Mouse (Mus musculus) CD4-positive helper T cell, adult 2 months (primary cell): ENCODE measurements around the gene Tmem63c.

ENCODE experiments used
- DNase-seq: peaks from one replicate; pipeline ENCODE4 v3.0.0-alpha.2; 2012; ENCODE audit warnings: low read depth, missing footprints, low spot score

The Tmem63c gene

DNA sequence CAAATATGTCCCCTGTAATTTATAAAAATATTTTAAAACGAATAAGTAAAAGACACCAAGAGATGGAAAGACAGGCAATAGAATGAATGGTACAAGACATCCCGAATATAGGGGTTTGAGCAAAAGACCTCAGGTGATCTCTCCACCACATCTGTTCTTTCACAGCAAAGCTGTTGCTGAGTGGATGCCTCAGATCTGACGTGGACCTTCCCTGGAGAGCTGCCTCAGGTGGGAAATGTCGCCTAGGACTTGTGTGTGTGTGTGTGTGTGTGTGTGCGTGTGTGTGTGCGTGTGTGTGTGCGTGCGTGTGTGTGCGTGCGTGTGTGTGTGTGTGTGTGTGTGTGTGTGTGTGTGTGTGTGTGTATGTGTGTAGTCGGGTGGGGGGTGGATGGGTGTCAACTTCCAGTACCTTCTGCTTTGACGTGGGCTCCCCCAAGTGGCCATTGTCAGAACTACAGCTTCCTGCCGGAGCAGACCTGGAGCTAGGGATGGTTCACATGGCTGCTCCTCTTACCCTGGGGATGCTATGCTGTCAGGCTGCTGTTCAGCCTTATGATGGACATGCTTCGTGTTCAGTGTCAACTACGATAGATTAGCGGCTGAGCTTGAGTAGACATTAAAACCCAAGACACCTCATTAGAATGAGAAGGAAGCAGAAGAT, 31.7 kb downstream of the Tmem63c start:
- peak; percentile 49 for DNase-seq

DNA sequence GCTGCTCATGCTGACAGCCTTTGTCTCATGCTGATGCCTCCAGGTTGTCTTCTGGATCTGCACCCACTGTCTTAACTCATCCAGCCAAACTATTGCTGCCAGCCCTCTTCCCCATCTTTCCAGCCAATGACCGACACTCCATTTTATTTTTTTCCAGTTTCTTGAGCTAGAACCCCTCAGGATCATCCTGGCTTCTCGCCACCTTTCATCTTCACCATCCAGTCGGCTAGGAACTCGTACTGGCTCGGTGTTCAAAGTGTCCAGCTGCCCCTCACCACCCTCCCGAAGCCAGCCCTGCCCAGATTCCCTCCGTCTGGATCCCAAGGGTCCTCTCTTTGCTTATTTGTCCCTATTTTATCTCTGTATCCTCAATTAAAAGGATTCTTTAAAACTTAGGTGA, 33.7 kb downstream of the Tmem63c start:
- DNase-seq: no peak

DNA sequence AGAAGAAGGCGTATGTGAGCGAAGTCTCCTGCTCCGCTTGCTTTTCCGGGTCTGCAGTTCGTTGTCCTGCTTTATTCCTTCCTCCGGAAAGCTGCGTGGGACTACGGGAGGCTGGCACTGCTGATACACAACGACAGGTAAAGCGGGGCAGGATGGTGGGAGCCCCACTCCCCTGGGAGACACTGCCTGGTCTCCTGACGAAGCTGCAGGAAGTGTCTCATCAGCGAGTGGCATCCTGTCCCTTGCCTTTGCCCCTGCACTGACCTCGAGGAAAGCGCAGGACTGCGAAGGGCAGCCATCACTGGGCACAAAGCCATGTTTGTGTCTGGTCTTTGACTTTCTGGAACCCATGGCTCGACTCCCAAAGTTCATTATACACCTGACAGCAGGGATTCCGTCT, 35.9 kb downstream of the Tmem63c start:
- DNase-seq: no peak

DNA sequence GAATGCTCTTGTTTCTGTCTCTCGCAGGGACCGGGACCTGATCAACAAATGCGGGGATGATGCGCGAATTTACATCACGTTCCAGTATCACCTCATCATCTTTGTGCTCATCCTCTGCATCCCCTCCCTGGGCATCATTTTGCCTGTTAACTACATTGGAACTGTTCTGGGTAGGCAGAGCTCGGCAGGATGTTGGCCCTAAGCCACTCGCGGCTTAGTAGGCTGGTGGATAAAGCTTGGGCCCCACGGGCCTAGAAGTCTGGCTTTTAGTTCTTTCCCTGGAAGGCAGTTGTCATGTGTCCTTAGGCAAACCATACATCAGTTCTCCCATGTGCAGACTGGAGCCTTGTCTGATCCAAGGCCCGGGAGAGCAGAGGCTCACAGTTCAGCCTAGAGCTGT, 44.3 kb downstream of the Tmem63c start:
- DNase-seq: no peak

DNA sequence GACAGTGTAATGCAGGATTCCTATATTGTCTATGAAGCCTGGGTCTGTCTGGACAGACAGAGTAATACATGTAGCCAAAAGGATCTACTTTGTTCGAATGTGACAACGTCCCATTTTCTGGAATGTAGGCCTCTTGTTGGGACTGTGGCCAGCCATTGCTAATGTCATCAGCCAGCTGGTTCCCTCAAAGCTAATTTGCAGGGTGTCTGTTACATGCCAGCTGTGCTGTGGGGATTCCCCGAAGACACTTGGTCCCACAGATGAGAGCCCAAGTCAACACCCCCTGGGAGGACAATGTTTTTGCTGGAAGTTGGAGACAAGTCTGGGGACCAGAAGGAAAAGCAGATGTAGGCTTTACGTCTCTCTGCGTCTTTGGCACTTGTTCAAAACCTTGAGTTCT, 45.3 kb downstream of the Tmem63c start:
- no peak for DNase-seq

DNA sequence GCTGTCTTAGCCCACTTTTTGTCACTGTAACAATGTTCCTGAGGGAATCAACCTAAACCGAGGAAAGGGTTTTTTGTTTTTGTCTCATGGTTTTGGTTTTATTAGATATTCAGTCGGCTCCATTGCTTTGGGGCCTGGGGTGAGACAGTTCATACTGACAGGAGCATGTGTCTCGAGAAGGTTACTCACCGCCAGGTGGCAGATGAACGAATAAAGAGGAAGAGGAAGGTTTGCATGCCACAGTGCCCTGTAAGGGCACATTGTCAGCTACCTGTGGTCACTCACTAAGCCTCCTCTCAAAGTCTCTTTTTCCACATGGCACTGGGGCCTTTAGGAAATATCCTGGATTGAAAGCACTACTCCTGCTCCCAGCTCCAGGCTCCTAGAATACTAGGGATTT, 49.4 kb downstream of the Tmem63c start:
- DNase-seq: no peak

DNA sequence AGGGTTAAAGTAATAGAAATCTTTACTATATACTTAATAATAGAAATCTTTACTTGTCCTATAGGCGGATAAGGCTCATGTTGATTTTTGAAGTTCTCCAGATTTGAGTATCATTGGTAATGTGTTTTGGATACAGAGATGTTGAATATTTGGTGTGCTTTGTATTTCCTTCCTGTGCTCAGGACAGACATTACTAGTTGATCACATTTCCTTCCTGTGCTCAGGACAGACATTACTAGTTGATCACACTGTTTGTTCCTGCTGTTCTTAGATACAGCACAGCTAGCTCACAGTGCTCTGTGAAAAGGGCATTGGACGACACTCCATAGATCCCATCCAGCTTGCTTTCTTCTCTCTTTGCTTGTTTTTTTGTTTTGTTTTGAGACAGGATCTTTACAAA, 55.5 kb downstream of the Tmem63c start:
- DNase-seq: no peak

DNA sequence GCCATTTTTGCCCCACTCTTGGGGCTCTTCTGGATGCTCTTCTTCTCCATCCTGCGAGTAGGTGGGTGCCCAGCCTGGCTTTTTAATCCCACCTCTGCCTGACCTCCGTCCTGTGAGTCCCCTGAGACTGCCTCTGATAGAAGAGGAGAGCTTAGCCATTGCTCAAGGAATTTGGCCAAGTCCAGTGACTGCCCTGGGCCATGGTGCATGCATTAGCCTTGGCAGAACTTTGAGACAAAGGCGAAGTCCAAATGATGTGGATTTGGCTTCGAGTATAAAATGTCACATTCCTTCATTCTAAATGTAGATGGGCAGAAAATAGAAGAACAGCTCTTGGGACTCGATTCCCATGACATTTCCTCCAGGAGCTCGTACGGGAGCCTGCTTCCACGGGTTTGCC, 61.7 kb downstream of the Tmem63c start:
- no peak for DNase-seq

DNA sequence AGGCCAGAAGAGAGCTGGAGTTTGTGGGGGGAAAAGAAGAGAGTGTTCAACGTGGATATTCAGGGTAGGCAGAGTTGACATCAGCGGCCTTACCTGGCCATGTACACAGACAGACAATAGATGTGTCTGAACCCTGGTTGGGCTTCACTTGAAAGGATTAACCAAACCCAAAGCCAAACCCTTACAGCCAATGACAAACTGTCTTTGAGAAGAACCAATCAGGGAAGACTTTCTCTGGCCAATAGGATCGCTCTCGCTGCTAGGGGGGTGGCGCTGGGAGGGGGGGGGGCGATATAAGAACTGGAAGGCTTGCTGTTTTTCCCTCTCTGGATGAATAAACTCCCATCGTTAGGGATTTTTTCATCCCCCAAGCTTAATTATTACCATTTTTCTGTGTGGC, 66.1 kb downstream of the Tmem63c start:
- DNase-seq: no peak

DNA sequence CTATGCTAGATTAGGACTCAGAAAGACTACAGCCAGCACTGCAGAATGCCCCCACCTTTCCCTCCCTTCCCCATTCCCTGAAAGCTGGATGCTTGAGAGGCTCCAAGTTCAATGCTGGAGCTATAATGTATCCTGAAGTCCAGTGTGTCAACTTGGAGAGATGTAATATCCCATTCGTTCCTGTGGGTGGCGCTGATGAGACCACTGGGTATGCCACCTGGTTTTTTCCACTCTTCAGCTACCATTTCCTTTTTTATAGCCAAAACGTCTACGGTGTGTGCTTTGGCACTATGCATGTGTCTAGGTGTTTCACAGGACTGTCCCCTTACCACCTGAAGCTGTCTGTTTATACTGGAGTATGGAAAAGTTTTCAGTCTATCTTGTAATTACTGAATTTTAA, 67.2 kb downstream of the Tmem63c start:
- DNase-seq: peak; percentile 16

DNA sequence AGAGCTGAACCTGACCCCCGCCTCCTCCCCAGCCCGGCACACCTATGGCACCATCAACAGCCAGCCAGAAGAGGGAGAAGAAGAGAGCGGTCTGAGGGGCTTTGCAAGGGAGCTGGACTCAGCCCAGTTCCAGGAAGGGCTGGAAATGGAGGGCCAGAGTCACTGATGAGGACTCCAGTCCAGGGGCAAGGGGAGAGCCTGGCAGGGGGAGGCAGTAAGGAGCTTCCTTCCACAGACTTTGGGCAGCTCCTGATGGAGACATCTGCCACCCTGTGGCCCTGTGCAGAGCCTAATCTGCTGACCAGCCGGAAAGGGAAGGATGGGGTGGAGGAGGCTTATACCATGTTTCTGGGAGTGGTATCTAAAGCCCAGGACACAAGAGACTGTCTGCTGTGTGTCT, 68.1 kb downstream of the Tmem63c start:
- no peak for DNase-seq

DNA sequence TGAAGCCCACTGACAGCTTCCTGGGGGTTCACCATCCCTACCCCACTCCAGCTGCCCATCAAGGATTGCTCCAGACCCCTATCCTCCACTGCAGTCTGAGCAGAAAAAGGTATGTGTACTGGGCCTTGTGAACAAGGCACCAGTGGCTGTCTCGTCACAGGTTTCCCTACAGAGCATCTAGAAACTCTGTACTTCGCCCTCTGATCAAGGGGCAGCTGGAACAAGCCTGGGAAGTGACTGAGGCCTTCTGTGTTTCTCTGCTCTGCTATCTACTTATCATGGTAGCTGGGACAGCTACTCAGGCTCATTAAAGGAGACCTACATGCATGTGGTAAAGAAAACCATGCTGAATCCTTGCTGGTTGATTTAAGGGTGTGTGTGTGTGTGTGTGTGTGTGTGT, 68.6 kb downstream of the Tmem63c start:
- no peak for DNase-seq

DNA sequence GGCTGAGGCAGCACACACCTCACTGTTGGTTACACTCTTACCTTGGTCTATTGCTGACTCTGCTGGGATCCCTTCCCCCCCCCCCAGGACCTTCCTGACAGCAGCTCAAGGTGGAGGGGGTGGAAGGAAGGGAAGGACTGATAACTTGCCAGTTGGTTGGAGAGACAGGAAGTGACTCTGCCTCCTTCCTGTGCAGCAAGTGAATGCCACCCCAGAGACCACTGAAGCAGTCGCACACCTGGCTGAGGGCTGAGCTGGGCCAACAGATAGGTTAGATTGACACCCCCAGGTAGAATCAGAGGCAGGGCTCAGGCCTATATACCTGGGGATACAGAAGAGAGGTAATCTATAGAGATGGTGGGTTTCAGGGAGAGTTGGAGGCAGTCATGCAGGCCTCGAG, 70.8 kb downstream of the Tmem63c start:
- no peak for DNase-seq

DNA sequence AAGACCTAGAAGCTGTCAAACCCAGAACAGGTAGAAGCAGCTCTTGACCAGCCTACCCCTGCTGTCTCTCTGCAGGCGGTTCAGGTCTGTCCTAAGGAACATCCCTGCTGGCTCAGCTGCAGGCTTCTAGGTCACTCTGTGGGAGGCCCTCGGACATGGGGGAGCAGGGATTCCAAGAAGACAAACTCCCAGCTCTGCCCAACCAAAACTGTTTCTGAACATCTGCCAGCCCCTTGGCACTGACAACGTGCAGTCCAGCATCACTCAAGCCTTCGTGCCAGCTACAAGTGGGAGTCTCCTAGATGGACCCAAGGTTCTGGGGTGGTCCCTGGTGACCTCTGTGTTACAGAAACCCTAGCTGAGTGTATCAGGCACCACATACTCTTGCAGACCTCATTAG, 72.1 kb downstream of the Tmem63c start:
- no peak for DNase-seq

DNA sequence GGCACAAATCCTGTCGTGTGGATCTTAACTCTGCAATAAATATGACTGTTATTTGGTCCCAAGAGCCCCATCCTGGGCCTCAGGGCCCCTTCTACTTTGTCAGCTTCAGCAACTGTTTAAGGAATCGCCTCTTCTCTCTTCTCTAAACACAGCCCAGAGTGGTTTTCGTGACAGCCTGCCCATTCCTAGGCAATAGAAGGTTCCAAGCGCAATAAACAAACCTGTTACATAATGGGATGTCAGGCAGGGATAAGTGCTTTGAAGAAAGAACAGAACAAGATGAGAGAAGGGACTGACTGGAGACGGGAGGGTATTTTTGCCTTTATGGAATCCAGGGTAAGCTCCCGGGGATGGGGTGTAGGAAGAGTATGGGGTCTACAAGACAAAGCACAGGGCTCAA, 72.5 kb downstream of the Tmem63c start:
- no peak for DNase-seq

DNA sequence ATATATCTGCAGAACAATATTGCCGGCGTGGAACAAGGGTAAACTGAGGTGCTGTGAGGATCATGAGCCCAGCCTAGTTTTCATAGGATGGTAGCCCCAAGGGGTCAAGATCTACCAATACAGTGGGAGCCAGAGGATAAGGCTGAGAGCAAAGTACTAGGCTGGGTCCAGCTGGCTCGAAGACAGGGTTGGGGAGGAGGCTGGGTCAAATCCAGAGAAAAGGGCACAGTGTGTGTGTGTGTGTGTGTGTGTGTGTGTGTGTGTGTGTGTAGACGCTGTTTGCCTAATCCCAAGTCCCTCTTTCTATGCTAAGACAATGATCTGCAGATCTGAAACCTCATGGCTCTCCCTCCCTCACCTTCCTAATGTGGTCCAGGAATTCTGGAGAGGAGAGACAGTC, 79.2 kb downstream of the Tmem63c start:
- DNase-seq: no peak

DNA sequence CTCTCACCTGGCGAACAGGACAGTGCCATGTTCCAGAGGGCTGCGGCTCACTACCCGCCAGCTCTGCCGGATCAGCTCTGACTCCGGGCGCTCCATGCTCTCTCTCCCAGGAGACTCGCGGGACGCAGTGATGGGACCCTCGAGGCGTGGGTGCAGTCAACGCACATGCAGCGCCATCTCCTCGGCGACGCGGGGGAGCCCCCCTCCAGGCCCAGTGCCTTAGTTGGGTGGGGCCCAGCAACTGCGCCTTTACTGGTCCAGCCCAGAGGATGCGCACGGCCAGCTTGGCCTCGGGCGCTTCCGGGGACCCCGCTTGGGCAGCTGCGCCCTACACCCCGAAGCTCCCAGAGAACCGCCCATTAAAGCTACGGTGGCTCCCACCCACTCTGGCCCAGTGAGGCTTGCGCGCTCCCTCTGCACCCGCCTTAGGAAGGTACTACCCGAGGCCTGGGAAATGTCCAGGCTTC, 81.1 kb downstream of the Tmem63c start, which contains the start of gene Ngb:
TSS of gene Ngb (minus strand) at position 375 of the 467 bp plus-strand sequence.
- no peak for DNase-seq

DNA sequence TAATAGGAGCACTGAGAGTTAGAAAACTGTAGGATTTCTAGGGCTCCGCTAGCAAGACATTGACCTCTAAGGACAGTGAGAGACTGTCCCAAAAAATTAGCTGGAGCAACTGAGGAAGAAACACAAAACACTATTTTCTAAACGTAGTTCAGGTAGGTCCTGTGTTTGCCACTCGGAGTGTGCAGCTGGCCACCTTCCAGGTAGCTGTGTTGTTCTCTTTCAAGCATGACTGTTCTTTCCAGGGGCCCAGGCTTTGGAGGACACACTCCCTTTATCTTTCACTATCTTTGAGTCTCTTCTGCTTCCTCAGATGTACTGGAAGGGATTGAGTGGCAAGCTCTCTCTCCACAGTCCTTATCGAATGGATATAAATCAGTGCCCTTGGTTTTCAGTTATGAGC, 82.3 kb downstream of the Tmem63c start:
- DNase-seq: no peak

DNA sequence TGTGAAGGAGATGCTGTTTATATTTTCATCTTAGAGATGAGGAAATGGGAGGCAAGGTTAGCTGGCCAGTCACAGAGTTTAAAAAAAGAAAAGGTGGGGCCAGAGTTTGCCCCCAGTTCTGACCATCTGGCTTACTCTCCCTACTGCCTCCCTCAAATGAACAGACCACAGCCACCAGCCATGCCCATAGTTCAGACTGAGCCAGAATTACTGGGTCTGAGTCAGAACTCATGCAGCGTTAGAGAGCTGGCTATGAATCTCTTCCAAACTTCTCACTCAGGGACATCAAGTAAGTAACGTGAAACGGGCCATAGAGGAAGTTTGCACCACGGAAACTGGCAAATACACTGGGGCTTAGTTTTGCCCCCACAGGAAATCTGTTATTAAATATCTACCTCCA, 83.7 kb downstream of the Tmem63c start:
- DNase-seq: no peak

DNA sequence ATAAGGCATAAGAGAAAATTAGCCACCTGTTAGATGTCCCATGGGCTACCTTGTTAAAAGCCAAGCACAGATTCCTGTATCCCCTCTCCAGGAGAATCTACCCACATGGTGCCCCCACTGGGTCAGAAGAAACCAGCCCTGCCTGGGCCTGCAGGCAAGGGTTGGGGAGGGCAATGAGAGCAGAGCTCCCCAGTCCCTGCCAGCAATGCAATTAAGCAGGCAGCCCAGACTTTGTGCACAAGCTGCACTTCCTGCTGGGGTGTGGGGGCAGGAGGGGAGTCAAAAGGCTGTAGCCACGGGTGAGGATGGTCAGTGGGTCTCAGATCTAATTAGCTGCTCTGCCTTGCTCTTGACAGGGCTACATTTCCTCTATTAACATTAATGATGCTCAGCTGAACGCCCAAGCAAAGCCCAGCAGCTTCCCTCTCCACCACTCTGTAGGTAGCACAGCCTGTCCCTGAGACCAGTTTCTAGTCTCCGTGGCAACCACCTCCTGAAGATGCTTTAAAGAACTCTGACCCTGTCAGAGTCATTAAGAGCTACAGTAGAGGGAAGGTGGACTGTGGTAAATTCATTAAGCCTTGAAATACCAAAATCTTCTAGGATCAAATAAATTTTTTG, 86.3 kb downstream of the Tmem63c start:
- no peak for DNase-seq

DNA sequence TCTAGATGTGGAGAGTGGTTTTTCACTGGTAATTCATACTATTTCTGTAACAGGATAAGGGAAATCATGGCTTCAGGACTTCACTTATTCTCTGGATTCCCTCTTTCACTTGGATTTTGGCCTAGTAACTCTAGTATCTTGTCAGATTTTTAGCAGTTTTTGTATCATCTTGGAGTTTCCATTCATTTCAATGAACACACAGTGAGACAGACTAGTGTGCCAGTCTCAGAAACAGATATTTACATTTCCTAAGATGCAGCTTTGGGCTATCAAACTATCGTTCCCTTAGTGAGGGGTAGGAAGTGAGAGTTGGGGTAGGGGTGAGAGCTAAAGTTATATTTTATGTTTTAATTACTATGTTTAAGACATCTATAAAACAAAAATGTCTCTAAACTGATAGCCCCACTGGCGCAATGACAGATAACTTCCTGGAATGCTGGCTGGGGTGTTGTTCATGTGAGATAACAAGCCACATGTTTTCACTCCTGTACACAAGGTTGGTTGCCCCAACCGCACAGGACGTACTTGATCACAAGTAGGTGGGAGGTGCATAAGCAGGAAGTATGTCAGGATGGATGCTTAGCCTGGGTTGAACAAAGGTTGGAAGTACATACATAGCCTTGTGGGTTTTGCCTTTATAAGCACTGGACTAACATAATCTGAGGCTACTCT, 100.9 kb downstream of the Tmem63c start:
- DNase-seq: no peak

DNA sequence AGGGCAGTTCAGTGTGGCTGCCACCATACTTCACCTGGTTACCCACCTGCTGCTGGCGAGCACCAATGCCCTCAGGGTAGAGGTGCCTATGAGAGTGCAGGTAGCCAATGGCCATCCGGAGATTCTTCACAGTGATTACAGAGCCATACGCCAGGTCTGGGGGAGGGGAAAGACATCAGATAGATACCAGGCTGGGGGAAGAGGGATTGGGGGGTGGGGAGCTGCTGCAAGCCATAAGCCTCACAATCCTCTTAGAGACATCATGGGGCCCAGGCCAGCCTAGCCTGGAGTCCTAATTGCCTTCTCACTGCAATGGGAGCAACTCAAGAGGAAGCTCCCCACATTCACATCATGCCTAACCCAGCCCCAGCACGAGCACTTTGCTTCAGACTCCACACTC, 106.1 kb downstream of the Tmem63c start:
- DNase-seq: no peak

DNA sequence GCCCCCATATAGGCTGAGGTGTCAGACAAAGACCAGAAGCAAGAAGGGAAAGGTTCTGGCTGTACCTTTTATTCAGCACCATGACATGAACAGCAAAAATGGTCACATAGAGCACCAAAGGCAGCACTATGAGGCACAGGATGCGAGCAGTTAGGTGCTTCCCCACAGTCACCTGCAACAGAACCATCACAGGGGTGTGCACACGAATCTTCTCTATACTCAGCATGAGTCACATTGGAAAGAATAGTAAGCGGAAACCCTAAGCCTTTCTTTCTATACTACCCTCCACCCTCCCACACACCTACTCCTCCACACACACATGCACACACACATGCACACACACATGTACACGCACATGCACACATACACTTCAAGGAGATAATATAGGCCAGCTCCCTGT, 109.1 kb downstream of the Tmem63c start:
- peak; percentile 64 for DNase-seq
